Mouse (Mus musculus): ENCODE data around the gene Stab1. TPM values are rescaled to one million over a fixed set of nuclear protein-coding genes. Genes with fewer than 3 reads are reported as not detected.

Gene Stab1
- polyA plus RNA-seq, 1 experiment = 11.7 TPM

GRCm38 (mm10) chr14:31141011-31141410, 27.4 kb downstream of the Stab1 start:
- peaks cover 74% of the 10 kb centered on the region for H3K36me3 ChIP-seq (replicated peaks; ENCODE audit: low read length)
- peaks cover 13% of the 10 kb centered on the region; the same call in 1 of the 2 replicates for H3K4me1 ChIP-seq
- H3K9me3 ChIP-seq = peaks cover 24% of the 10 kb centered on the region
- H3K4me3 ChIP-seq (replicated peaks) = no peak overlapping the region
- H3K27me3 ChIP-seq (replicated peaks) = peaks cover 85% of the 10 kb centered on the region
- TF ChIP-seq GATA1 (IDR thresholded peaks at IDR 0.05; ENCODE audit: borderline replicate concordance, low read length) = no peak
- no peak for TF ChIP-seq FLI1 (IDR thresholded peaks at IDR 0.05; ENCODE audit: low read length)

- peaks cover 13% of the 10 kb centered on the region; the same call in 1 of the 2 replicates for H3K4me1 ChIP-seq
- peaks cover 81% of the 10 kb centered on the region for H3K36me3 ChIP-seq (replicated peaks; ENCODE audit: low read length)
- H3K4me3 ChIP-seq (replicated peaks) = no peak overlapping the region
- TF ChIP-seq FLI1 (IDR thresholded peaks at IDR 0.05; ENCODE audit: low read length) = no peak
- TF ChIP-seq GATA1 (IDR thresholded peaks at IDR 0.05; ENCODE audit: borderline replicate concordance, low read length) = no peak
- H3K9me3 ChIP-seq = peaks cover 21% of the 10 kb centered on the region
- H3K27me3 ChIP-seq (replicated peaks) = peaks cover 84% of the 10 kb centered on the region
Measured at GRCm38 (mm10) chr14:31140141-31140540, 28.3 kb downstream of the Stab1 start.

GRCm38 (mm10) chr14:31139666-31140065, 28.8 kb downstream of the Stab1 start:
- TF ChIP-seq GATA1 (IDR thresholded peaks at IDR 0.05; ENCODE audit: borderline replicate concordance, low read length) = no peak
- TF ChIP-seq FLI1 (IDR thresholded peaks at IDR 0.05; ENCODE audit: low read length) = no peak
- Histone ChIP-seq H3K4me1 (peaks cover 13% of the 10 kb centered on the region; the same call in 1 of the 2 replicates), H3K4me3 (replicated peaks) (peak overlapping the region; percentile 14), H3K9me3 (peaks cover 21% of the 10 kb centered on the region), H3K27me3 (replicated peaks) (peaks cover 82% of the 10 kb centered on the region), H3K36me3 (replicated peaks; ENCODE audit: low read length) (peaks cover 83% of the 10 kb centered on the region)

GRCm38 (mm10) chr14:31138897-31139429, 29.5 kb downstream of the Stab1 start:
- peaks cover 87% of the 10 kb centered on the region for H3K27me3 ChIP-seq (replicated peaks)
- peaks cover 21% of the 10 kb centered on the region for H3K9me3 ChIP-seq
- H3K4me1 ChIP-seq = peaks cover 13% of the 10 kb centered on the region; the same call in 1 of the 2 replicates
- TF ChIP-seq FLI1 (IDR thresholded peaks at IDR 0.05; ENCODE audit: low read length) (no peak), GATA1 (IDR thresholded peaks at IDR 0.05; ENCODE audit: borderline replicate concordance, low read length) (no peak)
- H3K4me3 ChIP-seq (replicated peaks) = no peak overlapping the region
- peaks cover 89% of the 10 kb centered on the region for H3K36me3 ChIP-seq (replicated peaks; ENCODE audit: low read length)

- Histone ChIP-seq H3K4me3 (replicated peaks) (no peak overlapping the region), H3K36me3 (replicated peaks; ENCODE audit: low read length) (peaks cover 89% of the 10 kb centered on the region), H3K9me3 (peaks cover 18% of the 10 kb centered on the region), H3K4me1 (peaks cover 13% of the 10 kb centered on the region; the same call in 1 of the 2 replicates), H3K27me3 (replicated peaks) (peaks cover 90% of the 10 kb centered on the region)
- TF ChIP-seq FLI1 (IDR thresholded peaks at IDR 0.05; ENCODE audit: low read length) = no peak
- no peak for TF ChIP-seq GATA1 (IDR thresholded peaks at IDR 0.05; ENCODE audit: borderline replicate concordance, low read length)
Measured at GRCm38 (mm10) chr14:31138219-31138896, 30.1 kb downstream of the Stab1 start.

- Histone ChIP-seq H3K4me3 (replicated peaks) (no peak overlapping the region), H3K9me3 (peaks cover 13% of the 10 kb centered on the region), H3K27me3 (replicated peaks) (peaks cover 90% of the 10 kb centered on the region), H3K4me1 (peaks cover 19% of the 10 kb centered on the region; the same call in 1 of the 2 replicates), H3K36me3 (replicated peaks; ENCODE audit: low read length) (peaks cover 83% of the 10 kb centered on the region)
- TF ChIP-seq GATA1 (IDR thresholded peaks at IDR 0.05; ENCODE audit: borderline replicate concordance, low read length) (no peak), FLI1 (IDR thresholded peaks at IDR 0.05; ENCODE audit: low read length) (no peak)
Measured at GRCm38 (mm10) chr14:31137791-31138190, 30.6 kb downstream of the Stab1 start.

- Histone ChIP-seq H3K36me3 (replicated peaks; ENCODE audit: low read length) (peaks cover 78% of the 10 kb centered on the region), H3K4me3 (replicated peaks) (no peak overlapping the region), H3K4me1 (peaks cover 25% of the 10 kb centered on the region), H3K9me3 (peaks cover 7% of the 10 kb centered on the region), H3K27me3 (replicated peaks) (peaks cover 90% of the 10 kb centered on the region)
- TF ChIP-seq FLI1 (IDR thresholded peaks at IDR 0.05; ENCODE audit: low read length) (no peak), GATA1 (IDR thresholded peaks at IDR 0.05; ENCODE audit: borderline replicate concordance, low read length) (no peak)
Measured at GRCm38 (mm10) chr14:31137281-31137595, 31.2 kb downstream of the Stab1 start.

- Histone ChIP-seq H3K4me3 (replicated peaks) (no peak overlapping the region), H3K27me3 (replicated peaks) (peaks cover 91% of the 10 kb centered on the region), H3K36me3 (replicated peaks; ENCODE audit: low read length) (peaks cover 74% of the 10 kb centered on the region), H3K4me1 (peaks cover 30% of the 10 kb centered on the region), H3K9me3 (peaks cover 3% of the 10 kb centered on the region; the same call in 1 of the 2 replicates)
- TF ChIP-seq FLI1 (IDR thresholded peaks at IDR 0.05; ENCODE audit: low read length) (no peak), GATA1 (IDR thresholded peaks at IDR 0.05; ENCODE audit: borderline replicate concordance, low read length) (no peak)
Measured at GRCm38 (mm10) chr14:31136411-31137280, 31.8 kb downstream of the Stab1 start.

- TF ChIP-seq FLI1 (IDR thresholded peaks at IDR 0.05; ENCODE audit: low read length) (no peak), GATA1 (IDR thresholded peaks at IDR 0.05; ENCODE audit: borderline replicate concordance, low read length) (no peak)
- Histone ChIP-seq H3K4me1 (peaks cover 36% of the 10 kb centered on the region), H3K27me3 (replicated peaks) (peaks cover 91% of the 10 kb centered on the region), H3K4me3 (replicated peaks) (peak overlapping the region; percentile 40), H3K36me3 (replicated peaks; ENCODE audit: low read length) (peaks cover 66% of the 10 kb centered on the region), H3K9me3 (no peaks in the 10 kb centered on the region)
Measured at GRCm38 (mm10) chr14:31135495-31136410, 32.7 kb downstream of the Stab1 start.
